Mouse (Mus musculus): ENCODE measurements around the gene Helt.

- TF ChIP-seq POLR2A (IDR thresholded peaks at IDR 0.05; ENCODE audit: low read depth, low read length) (no peak), CTCF (IDR thresholded peaks at IDR 0.05; ENCODE audit: extremely low read depth, insufficient read length, insufficient replicate concordance, low read depth, low read length) (no peak)
Observed at GRCm38 (mm10) chr8:46242946-46243345, 51.5 kb downstream of the Helt start.

Measured in small intestine, adult 2 months (tissue).